Mouse (Mus musculus) midbrain, postnatal 0 days (tissue): ENCODE measurements around the gene Adgrg1. TPM values are rescaled to one million over a fixed set of nuclear protein-coding genes. Genes with fewer than 3 reads are reported as not detected.

ENCODE experiments used
- ATAC-seq: fragments of 200-750 bp; cut with Nextera tagmentation; 2 replicates; pipeline ENCODE4 v1.8.0; 2017; ENCODE audit warnings: moderate number of reproducible peaks, mild to moderate bottlenecking, moderate TSS enrichment, moderate library complexity; ENCODE audit not compliant: low FRiP score
- DNase-seq: peaks from one replicate; pipeline ENCODE4 v3.0.0-alpha.2; 2015; ENCODE audit warnings: low spot score
- H3K27ac ChIP-seq: fragments of 300-500 bp; sonication (generic); 2 replicates; pipeline ENCODE4 v1.5.1; 2014; ENCODE audit warnings: low read depth, mild to moderate bottlenecking, low read length, mixed read lengths
- H3K27me3 ChIP-seq: fragments of 300-500 bp; sonication (generic); 2 replicates; pipeline ENCODE4 v1.6.1; 2014; ENCODE audit warnings: low read length, control low read depth, mixed read lengths; ENCODE audit not compliant: insufficient read depth
- H3K36me3 ChIP-seq: fragments of 300-500 bp; sonication (generic); 2 replicates; pipeline ENCODE4 v1.6.1; 2014; ENCODE audit warnings: low read length, control low read depth, mixed read lengths; ENCODE audit not compliant: insufficient read depth
- H3K4me1 ChIP-seq: fragments of 300-500 bp; sonication (generic); 2 replicates; pipeline ENCODE4 v1.6.1; 2014; ENCODE audit warnings: mild to moderate bottlenecking, control low read depth, antibody characterized with exemption, low read length, mixed read lengths; ENCODE audit not compliant: insufficient read depth
- H3K4me2 ChIP-seq: fragments of 300-500 bp; sonication (generic); 2 replicates; pipeline ENCODE4 v1.6.1; 2014; ENCODE audit warnings: low read depth, mild to moderate bottlenecking, low read length, mixed read lengths; ENCODE audit not compliant: poor library complexity, severe bottlenecking
- H3K4me3 ChIP-seq: fragments of 300-500 bp; sonication (generic); 2 replicates; pipeline ENCODE4 v1.5.1; 2014; ENCODE audit warnings: low read depth, mild to moderate bottlenecking, low read length, moderate library complexity
- H3K9ac ChIP-seq: fragments of 300-500 bp; sonication (generic); replicated peaks from 2 replicates; pipeline ENCODE4 v1.6.1; 2014; ENCODE audit warnings: mild to moderate bottlenecking, low read length, moderate library complexity, mixed read lengths; ENCODE audit not compliant: poor library complexity, severe bottlenecking
- H3K9me3 ChIP-seq: fragments of 300-500 bp; sonication (generic); 2 replicates; pipeline ENCODE4 v1.6.1; 2016; ENCODE audit warnings: low read length, control low read depth
- CTCF ChIP-seq: IDR thresholded peaks from 2 replicates; pipeline ENCODE4 v1.5.1; 2016; ENCODE audit warnings: antibody characterized with exemption, mild to moderate bottlenecking
- WGBS: fragments of 180-500 bp; shearing (Covaris S2); extraction: QIAGEN DNeasy Blood & Tissue Kit; methylation state at CpG from one replicate; pipeline ENCODE4 v1.1.7; 2014; 5-methylcytosine and 5-hydroxymethylcytosine counted together
- polyA plus RNA-seq: library from polyadenylated mRNA; unstranded; fragments of >200 nt; fragmentation: Nextera tagmentation; extraction: Ambion mirVana; gene quantifications from 2 replicates; pipeline ENCODE4 v1.2.1, GENCODE M21; 2015
- total RNA-seq: library from RNA; depleted of rRNA; stranded (reverse); fragments of >200 nt; gene quantifications from 2 replicates; pipeline ENCODE4 v1.2.3, GENCODE M21; 2014

Gene Adgrg1
- total and polyA plus RNA-seq, 2 experiments from 2014 or later, result 114 to 247 TPM

GRCm38 (mm10) chr8:94985023-94985422 lies 10.5 kb downstream of the Adgrg1 start:
- TF ChIP-seq CTCF, result no peak
- no peak overlapping the region for H3K4me3 ChIP-seq
- no peaks in the 10 kb centered on the region for H3K9me3 ChIP-seq
- ATAC-seq (no peak), DNase-seq (no peak)
- WGBS, result 95% methylated on average over 6 of the region's 6 CpGs
- H3K36me3 ChIP-seq, result no peaks in the 10 kb centered on the region
- no peak overlapping the region for H3K9ac ChIP-seq
- peak overlapping the region; percentile 34; the same call in 1 of the 2 replicates for H3K27ac ChIP-seq
- H3K27me3 ChIP-seq, result no peaks in the 10 kb centered on the region
- H3K4me2 ChIP-seq, result peak overlapping the region; percentile 31
- peaks cover 31% of the 10 kb centered on the region for H3K4me1 ChIP-seq

- ATAC-seq (peak; percentile 35; the same call in 1 of the 2 replicates), DNase-seq (peak; percentile 75)
- H3K9ac ChIP-seq, result no peak overlapping the region
- H3K4me3 ChIP-seq, result no peak overlapping the region
- TF ChIP-seq CTCF, result no peak
- H3K27ac ChIP-seq, result peak overlapping the region; percentile 57; the same call in 1 of the 2 replicates
- no peaks in the 10 kb centered on the region for H3K36me3 ChIP-seq
- peaks cover 36% of the 10 kb centered on the region for H3K4me1 ChIP-seq
- H3K9me3 ChIP-seq, result no peaks in the 10 kb centered on the region
- peak overlapping the region; percentile 12 for H3K4me2 ChIP-seq
- 36% methylated on average over 5 of the region's 5 CpGs for WGBS
- H3K27me3 ChIP-seq, result no peaks in the 10 kb centered on the region
These were observed 12.1 kb downstream of the Adgrg1 start for GRCm38 (mm10) chr8:94986676-94987075.

- no peak for ATAC-seq
- Histone ChIP-seq H3K9ac (no peak overlapping the region), H3K9me3 (no peaks in the 10 kb centered on the region), H3K4me3 (no peak overlapping the region), H3K27me3 (no peaks in the 10 kb centered on the region), H3K27ac (no peak overlapping the region), H3K4me1 (peaks cover 36% of the 10 kb centered on the region), H3K36me3 (no peaks in the 10 kb centered on the region), H3K4me2 (no peak overlapping the region; the same call in 1 of the 2 replicates)
- TF ChIP-seq CTCF, result no peak
- WGBS, result 70% methylated on average over 7 of the region's 7 CpGs
- DNase-seq, result no peak
These were observed 13.0 kb downstream of the Adgrg1 start for GRCm38 (mm10) chr8:94987553-94987952.

- Histone ChIP-seq H3K4me1 (peaks cover 39% of the 10 kb centered on the region), H3K36me3 (no peaks in the 10 kb centered on the region), H3K27ac (no peak overlapping the region), H3K4me2 (no peak overlapping the region), H3K9ac (no peak overlapping the region), H3K27me3 (no peaks in the 10 kb centered on the region), H3K4me3 (no peak overlapping the region), H3K9me3 (no peaks in the 10 kb centered on the region)
- DNase-seq (no peak), ATAC-seq (no peak)
- WGBS, result 89% methylated on average over 6 of the region's 6 CpGs
- no peak for TF ChIP-seq CTCF
These were observed 14.1 kb downstream of the Adgrg1 start for GRCm38 (mm10) chr8:94988619-94989018.

GRCm38 (mm10) chr8:94989711-94990110 lies 15.2 kb downstream of the Adgrg1 start:
- ATAC-seq (no peak), DNase-seq (no peak)
- H3K9me3 ChIP-seq, result no peaks in the 10 kb centered on the region
- no peaks in the 10 kb centered on the region for H3K27me3 ChIP-seq
- no peak overlapping the region for H3K27ac ChIP-seq
- H3K4me1 ChIP-seq, result peaks cover 33% of the 10 kb centered on the region
- no peak overlapping the region for H3K9ac ChIP-seq
- H3K36me3 ChIP-seq, result no peaks in the 10 kb centered on the region
- TF ChIP-seq CTCF, result no peak
- no peak overlapping the region for H3K4me2 ChIP-seq
- 89% methylated on average over 4 of the region's 4 CpGs for WGBS
- no peak overlapping the region for H3K4me3 ChIP-seq

GRCm38 (mm10) chr8:94990598-94991453 lies 16.3 kb downstream of the Adgrg1 start:
- Histone ChIP-seq H3K27me3 (no peaks in the 10 kb centered on the region), H3K9me3 (no peaks in the 10 kb centered on the region), H3K4me3 (no peak overlapping the region), H3K4me2 (no peak overlapping the region), H3K4me1 (peaks cover 29% of the 10 kb centered on the region), H3K9ac (no peak overlapping the region), H3K36me3 (no peaks in the 10 kb centered on the region), H3K27ac (no peak overlapping the region)
- 66% methylated on average over 11 of the region's 11 CpGs for WGBS
- DNase-seq, result no peak
- ATAC-seq, result no peak
- TF ChIP-seq CTCF, result no peak
